Mouse (Mus musculus) liver, embryonic 11.5 days (tissue): ENCODE data around the gene 2210016F16Rik. TPM values are rescaled to one million over a fixed set of nuclear protein-coding genes. Genes with fewer than 3 reads are reported as not detected.
"Not testable (repeated sequence)": the region's sequence is repeated elsewhere in the genome, so short reads cannot be mapped to it uniquely, and the experiment has no call there.

Experiments
- ATAC-seq: fragments of 200-750 bp; cut with Nextera tagmentation; replicated peaks from 2 replicates; pipeline ENCODE4 v1.8.0; 2017; ENCODE audit warnings: moderate number of reproducible peaks, mild to moderate bottlenecking, moderate TSS enrichment, moderate library complexity; ENCODE audit not compliant: low FRiP score
- DNase-seq: peaks from one replicate; pipeline ENCODE4 v3.0.0-alpha.2; 2017; ENCODE audit warnings: low spot score
- H3K27ac ChIP-seq: fragments of 300-500 bp; sonication (generic); 2 replicates; pipeline ENCODE4 v1.5.1; 2014; ENCODE audit warnings: mild to moderate bottlenecking, low read depth, low read length, control low read depth
- H3K27me3 ChIP-seq: fragments of 300-500 bp; sonication (generic); replicated peaks from 2 replicates; pipeline ENCODE4 v1.6.1; 2014; ENCODE audit warnings: low read length, mixed read lengths; ENCODE audit not compliant: control insufficient read depth, insufficient read depth
- H3K36me3 ChIP-seq: fragments of 300-500 bp; sonication (generic); 2 replicates; pipeline ENCODE4 v1.6.1; 2014; ENCODE audit warnings: mild to moderate bottlenecking, low read length, moderate library complexity, mixed read lengths; ENCODE audit not compliant: control insufficient read depth, insufficient read depth
- H3K4me1 ChIP-seq: fragments of 300-500 bp; sonication (generic); replicated peaks from 2 replicates; pipeline ENCODE4 v1.6.1; 2014; ENCODE audit warnings: low read length, mixed read lengths; ENCODE audit not compliant: control insufficient read depth, insufficient read depth
- H3K4me2 ChIP-seq: fragments of 300-500 bp; sonication (generic); 2 replicates; pipeline ENCODE4 v1.6.1; 2014; ENCODE audit warnings: mild to moderate bottlenecking, control low read depth, moderate library complexity
- H3K4me3 ChIP-seq: fragments of 300-500 bp; sonication (generic); 2 replicates; pipeline ENCODE4 v1.5.1; 2014; ENCODE audit warnings: low read depth, low read length, control low read depth
- H3K9ac ChIP-seq: fragments of 300-500 bp; sonication (generic); 2 replicates; pipeline ENCODE4 v1.6.1; 2014; ENCODE audit warnings: low read depth, low read length, control low read depth
- H3K9me3 ChIP-seq: fragments of 300-500 bp; sonication (generic); 2 replicates; pipeline ENCODE4 v1.6.1; 2016; ENCODE audit warnings: low read length, inconsistent platforms, mixed read lengths; ENCODE audit not compliant: control insufficient read depth
- WGBS: fragments of 180-500 bp; shearing (Covaris S2); extraction: QIAGEN DNeasy Blood & Tissue Kit; methylation state at CpG from one replicate; pipeline ENCODE4 v1.1.7; 2014; 5-methylcytosine and 5-hydroxymethylcytosine counted together
- polyA plus RNA-seq: library from polyadenylated mRNA; unstranded; fragments of >200 nt; fragmentation: Nextera tagmentation; extraction: Ambion mirVana; gene quantifications from 2 replicates; pipeline ENCODE4 v1.2.1, GENCODE M21; 2014

The 2210016F16Rik gene
- polyA plus RNA-seq, 1 experiment from 2014 or later = 39.6 TPM

GRCm38 (mm10) chr13:58411073-58411472 is 26.0 kb upstream of the 2210016F16Rik start:
- H3K9ac ChIP-seq = no peak overlapping the region
- peaks cover 5% of the 10 kb centered on the region; the same call in 1 of the 2 replicates for H3K9me3 ChIP-seq
- peaks cover 8% of the 10 kb centered on the region for H3K36me3 ChIP-seq
- no peaks in the 10 kb centered on the region for H3K4me1 ChIP-seq
- no peak overlapping the region for H3K4me2 ChIP-seq
- H3K4me3 ChIP-seq = no peak overlapping the region
- DNase-seq = no peak
- H3K27me3 ChIP-seq = no peaks in the 10 kb centered on the region
- no peak for ATAC-seq
- 92% methylated on average over 4 of the region's 4 CpGs for WGBS
- no peak overlapping the region for H3K27ac ChIP-seq

GRCm38 (mm10) chr13:58403243-58403642 is 18.2 kb upstream of the 2210016F16Rik start, which contains the start of gene Hnrnpk:
Gene Hnrnpk, minus strand, starts transcription at chr13:58403343.
- Histone ChIP-seq H3K4me3 (peak within 1 kb of the TSS; percentile 100), H3K27ac (peak within 1 kb of the TSS; percentile 97), H3K4me2 (peak within 1 kb of the TSS; percentile 63), H3K4me1 (peaks cover 10% of the 10 kb centered on the region), H3K9ac (peak within 1 kb of the TSS; percentile 100)
- not testable (repeated sequence) for ATAC-seq, H3K9me3 ChIP-seq, H3K36me3 ChIP-seq, H3K27me3 ChIP-seq, DNase-seq
- WGBS = 5% methylated on average over 16 of the region's 17 CpGs

- Histone ChIP-seq H3K4me1 (peaks cover 10% of the 10 kb centered on the region), H3K4me2 (peak overlapping the region; percentile 63), H3K9me3 (no peaks in the 10 kb centered on the region), H3K9ac (peak overlapping the region; percentile 100), H3K36me3 (peaks cover 9% of the 10 kb centered on the region), H3K27ac (peak overlapping the region; percentile 97), H3K4me3 (peak overlapping the region; percentile 100), H3K27me3 (no peaks in the 10 kb centered on the region)
- no peak for DNase-seq
- WGBS = under 1% methylated on average over 47 of the region's 48 CpGs
- ATAC-seq = peak; percentile 66
Measured at GRCm38 (mm10) chr13:58402744-58403110, 17.7 kb upstream of the 2210016F16Rik start.

- H3K9me3 ChIP-seq = no peaks in the 10 kb centered on the region
- H3K27ac ChIP-seq = peak within 1 kb of the TSS; percentile 97
- ATAC-seq (peak; percentile 92), DNase-seq (peak; percentile 97)
- peaks cover 12% of the 10 kb centered on the region for H3K36me3 ChIP-seq
- H3K4me3 ChIP-seq = peak within 1 kb of the TSS; percentile 100
- peak within 1 kb of the TSS; percentile 81 for H3K4me2 ChIP-seq
- H3K4me1 ChIP-seq = peaks cover 10% of the 10 kb centered on the region
- H3K9ac ChIP-seq = peak within 1 kb of the TSS; percentile 100
- H3K27me3 ChIP-seq = no peaks in the 10 kb centered on the region
- WGBS = under 1% methylated on average over 90 of the region's 91 CpGs
Measured at GRCm38 (mm10) chr13:58402003-58402743, 17.1 kb upstream of the 2210016F16Rik start, which contains the start of gene Rmi1. Gene Rmi1, plus strand, starts transcription at chr13:58402248.

GRCm38 (mm10) chr13:58401135-58402002 is 16.3 kb upstream of the 2210016F16Rik start:
- peak overlapping the region; percentile 100 for H3K9ac ChIP-seq
- DNase-seq = peak; percentile 82
- under 1% methylated on average over 83 of the region's 100 CpGs for WGBS
- peak overlapping the region; percentile 97 for H3K27ac ChIP-seq
- peak overlapping the region; percentile 100 for H3K4me3 ChIP-seq
- H3K9me3 ChIP-seq = no peaks in the 10 kb centered on the region
- peak overlapping the region; percentile 81 for H3K4me2 ChIP-seq
- H3K27me3 ChIP-seq = no peaks in the 10 kb centered on the region
- ATAC-seq = peak; percentile 16
- H3K36me3 ChIP-seq = peaks cover 16% of the 10 kb centered on the region
- peaks cover 10% of the 10 kb centered on the region for H3K4me1 ChIP-seq

GRCm38 (mm10) chr13:58400576-58400975 is 15.6 kb upstream of the 2210016F16Rik start:
- no peaks in the 10 kb centered on the region for H3K9me3 ChIP-seq
- peak overlapping the region; percentile 97 for H3K27ac ChIP-seq
- H3K4me1 ChIP-seq = peaks cover 10% of the 10 kb centered on the region; the same call in 1 of the 2 replicates
- H3K9ac ChIP-seq = peak overlapping the region; percentile 100
- WGBS = under 1% methylated on average over 11 of the region's 11 CpGs
- DNase-seq (no peak), ATAC-seq (no peak)
- H3K36me3 ChIP-seq = peaks cover 19% of the 10 kb centered on the region
- peak overlapping the region; percentile 81 for H3K4me2 ChIP-seq
- peak overlapping the region; percentile 100 for H3K4me3 ChIP-seq
- no peaks in the 10 kb centered on the region for H3K27me3 ChIP-seq

- ATAC-seq (no peak), DNase-seq (no peak)
- Histone ChIP-seq H3K9ac (no peak overlapping the region), H3K27ac (no peak overlapping the region), H3K4me3 (no peak overlapping the region), H3K9me3 (no peaks in the 10 kb centered on the region), H3K4me1 (0 out of 2 replicates have a peak, but pooled peaks cover 3% of the 10 kb centered on the region), H3K4me2 (no peak overlapping the region), H3K27me3 (no peaks in the 10 kb centered on the region), H3K36me3 (peaks cover 34% of the 10 kb centered on the region)
- WGBS = 94% methylated on average over 13 of the region's 13 CpGs
Measured at GRCm38 (mm10) chr13:58397651-58398050, 12.6 kb upstream of the 2210016F16Rik start.

GRCm38 (mm10) chr13:58394392-58394791 is 9.4 kb upstream of the 2210016F16Rik start:
- H3K4me2 ChIP-seq, H3K4me1 ChIP-seq, DNase-seq, H3K4me3 ChIP-seq, H3K9ac ChIP-seq, H3K27ac ChIP-seq, ATAC-seq, H3K9me3 ChIP-seq, H3K27me3 ChIP-seq: not testable (repeated sequence)
- peaks cover 34% of the 10 kb centered on the region for H3K36me3 ChIP-seq
- WGBS = 84% methylated on average over 11 of the region's 11 CpGs
